Mouse (Mus musculus): Measurements from ENCODE around the gene Haghl.
"Not testable (repeated sequence)": the region's sequence is repeated elsewhere in the genome, so short reads cannot be mapped to it uniquely, and the experiment has no call there.

Haghl gene

GRCm38 (mm10) chr17:25818851-25819780, 33.6 kb upstream of the Haghl start:
- peak; percentile 89 for DNase-seq (ENCODE audit: extremely low read depth, insufficient read length, low spot score)

- DNase-seq (ENCODE audit: extremely low read depth, insufficient read length, low spot score) = no peak
These were observed 32.2 kb upstream of the Haghl start for GRCm38 (mm10) chr17:25817662-25818061.

- DNase-seq (ENCODE audit: extremely low read depth, insufficient read length, low spot score) = no peak
These were observed 28.0 kb upstream of the Haghl start for GRCm38 (mm10) chr17:25813471-25813870.

GRCm38 (mm10) chr17:25810890-25811289, 25.4 kb upstream of the Haghl start:
- no peak for DNase-seq (ENCODE audit: extremely low read depth, insufficient read length, low spot score)

- DNase-seq (ENCODE audit: extremely low read depth, insufficient read length, low spot score) = no peak
These were observed 24.3 kb upstream of the Haghl start for GRCm38 (mm10) chr17:25809606-25810340.

GRCm38 (mm10) chr17:25808789-25809605, 23.5 kb upstream of the Haghl start, which contains the start of gene Fbxl16:
TSS of gene Fbxl16 (plus strand) at chr17:25809085.
- no peak for DNase-seq (ENCODE audit: extremely low read depth, insufficient read length, low spot score)

GRCm38 (mm10) chr17:25808028-25808427, 22.6 kb upstream of the Haghl start:
- DNase-seq (ENCODE audit: extremely low read depth, insufficient read length, low spot score) = no peak

GRCm38 (mm10) chr17:25807452-25807851, 22.0 kb upstream of the Haghl start:
- DNase-seq (ENCODE audit: extremely low read depth, insufficient read length, low spot score) = not testable (repeated sequence)

- peak; percentile 56 for DNase-seq (ENCODE audit: extremely low read depth, insufficient read length, low spot score)
These were observed 21.0 kb upstream of the Haghl start for GRCm38 (mm10) chr17:25806507-25806906.

- peak; percentile 76 for DNase-seq (ENCODE audit: extremely low read depth, insufficient read length, low spot score)
These were observed 17.5 kb upstream of the Haghl start for GRCm38 (mm10) chr17:25802825-25803517.

GRCm38 (mm10) chr17:25801029-25801428, 15.6 kb upstream of the Haghl start:
- no peak for DNase-seq (ENCODE audit: extremely low read depth, insufficient read length, low spot score)

GRCm38 (mm10) chr17:25796951-25797369, 11.5 kb upstream of the Haghl start, which contains the start of gene Metrn:
TSS of gene Metrn (minus strand) at chr17:25797136.
- DNase-seq (ENCODE audit: extremely low read depth, insufficient read length, low spot score) = peak; percentile 79

- DNase-seq (ENCODE audit: extremely low read depth, insufficient read length, low spot score) = peak; percentile 57
These were observed 10.8 kb upstream of the Haghl start for GRCm38 (mm10) chr17:25796211-25796771.

GRCm38 (mm10) chr17:25795609-25796092, 10.2 kb upstream of the Haghl start, which contains the start of gene AC134908.4:
TSS of gene AC134908.4 (minus strand) at chr17:25795659.
- DNase-seq (ENCODE audit: extremely low read depth, insufficient read length, low spot score) = peak; percentile 51

- DNase-seq (ENCODE audit: extremely low read depth, insufficient read length, low spot score) = no peak
These were observed 9.5 kb upstream of the Haghl start for GRCm38 (mm10) chr17:25794998-25795397.

- DNase-seq (ENCODE audit: extremely low read depth, insufficient read length, low spot score) = no peak
These were observed 8.7 kb upstream of the Haghl start for GRCm38 (mm10) chr17:25794197-25794596.

- DNase-seq (ENCODE audit: extremely low read depth, insufficient read length, low spot score) = peak; percentile 72
These were observed 7.1 kb upstream of the Haghl start, which contains the start of gene Fam173a for GRCm38 (mm10) chr17:25792615-25793014. TSS of gene Fam173a (minus strand) at chr17:25792901.

- DNase-seq (ENCODE audit: extremely low read depth, insufficient read length, low spot score) = peak; percentile 89
These were observed 6.5 kb upstream of the Haghl start for GRCm38 (mm10) chr17:25791843-25792527.
